Mouse (Mus musculus): Measurements from ENCODE around the gene Nfe2l1.
"Not testable (repeated sequence)": the region's sequence is repeated elsewhere in the genome, so short reads cannot be mapped to it uniquely, and the experiment has no call there.

Nfe2l1 gene

GRCm38 (mm10) chr11:96816979-96817378 lies 12.8 kb downstream of the Nfe2l1 start:
- DNase-seq = no peak

GRCm38 (mm10) chr11:96816494-96816893 lies 13.3 kb downstream of the Nfe2l1 start:
- no peak for DNase-seq

GRCm38 (mm10) chr11:96815895-96816294 lies 13.9 kb downstream of the Nfe2l1 start:
- no peak for DNase-seq

GRCm38 (mm10) chr11:96814443-96814842 lies 15.3 kb downstream of the Nfe2l1 start:
- no peak for DNase-seq

GRCm38 (mm10) chr11:96813920-96814319 lies 15.8 kb downstream of the Nfe2l1 start:
- no peak for DNase-seq

- no peak for DNase-seq
These were observed 16.3 kb downstream of the Nfe2l1 start for GRCm38 (mm10) chr11:96813455-96813854.

GRCm38 (mm10) chr11:96811188-96811587 lies 18.6 kb downstream of the Nfe2l1 start:
- DNase-seq = not testable (repeated sequence)

- peak; percentile 45 to 46 for DNase-seq
These were observed 20.1 kb downstream of the Nfe2l1 start for GRCm38 (mm10) chr11:96809562-96810235.

- DNase-seq = no peak
These were observed 21.7 kb downstream of the Nfe2l1 start for GRCm38 (mm10) chr11:96808066-96808465.

- no peak for DNase-seq
These were observed 24.2 kb downstream of the Nfe2l1 start for GRCm38 (mm10) chr11:96805606-96806005.

GRCm38 (mm10) chr11:96799511-96799910 lies 30.3 kb downstream of the Nfe2l1 start:
- no peak for DNase-seq

- no peak for DNase-seq
These were observed 33.2 kb downstream of the Nfe2l1 start for GRCm38 (mm10) chr11:96796586-96796985.

GRCm38 (mm10) chr11:96796081-96796480 lies 33.7 kb downstream of the Nfe2l1 start:
- no peak for DNase-seq

- no peak for DNase-seq
These were observed 34.3 kb downstream of the Nfe2l1 start for GRCm38 (mm10) chr11:96795491-96795890.

GRCm38 (mm10) chr11:96790681-96791080 lies 39.1 kb downstream of the Nfe2l1 start:
- no peak for DNase-seq

- no peak for DNase-seq
These were observed 39.8 kb downstream of the Nfe2l1 start for GRCm38 (mm10) chr11:96789990-96790389.

GRCm38 (mm10) chr11:96788871-96789795 lies 40.6 kb downstream of the Nfe2l1 start, which contains the start of gene Cbx1:
Gene Cbx1 (plus strand): TSS chr11:96789127.
- peak; percentile 88 for DNase-seq

GRCm38 (mm10) chr11:96786731-96787450 lies 42.9 kb downstream of the Nfe2l1 start:
- DNase-seq = no peak

GRCm38 (mm10) chr11:96784847-96785246 lies 44.9 kb downstream of the Nfe2l1 start:
- peak; percentile 72 to 76 for DNase-seq

GRCm38 (mm10) chr11:96781425-96781824 lies 48.3 kb downstream of the Nfe2l1 start:
- DNase-seq = no peak

GRCm38 (mm10) chr11:96780306-96780705 lies 49.5 kb downstream of the Nfe2l1 start:
- DNase-seq = no peak

- DNase-seq = not testable (repeated sequence)
These were observed 51.6 kb downstream of the Nfe2l1 start for GRCm38 (mm10) chr11:96778061-96778627.
